Mouse (Mus musculus): Measurements from ENCODE around the gene Ctla2a.
"Not testable (repeated sequence)": the region's sequence is repeated elsewhere in the genome, so short reads cannot be mapped to it uniquely, and the experiment has no call there.

Ctla2a gene

GRCm38 (mm10) chr13:60936500-60936901 lies at the start of gene Ctla2a, which contains the start of gene Gm49391:
Ctla2a (minus strand) TSS chr13:60936625.
Gm49391 (minus strand) TSS chr13:60936571.
- DNase-seq (ENCODE audit: low spot score), result no peak

GRCm38 (mm10) chr13:60972319-60972718 lies 35.9 kb upstream of the Ctla2a start:
- not testable (repeated sequence) for DNase-seq (ENCODE audit: low spot score)

- not testable (repeated sequence) for DNase-seq (ENCODE audit: low spot score)
Observed at GRCm38 (mm10) chr13:60963985-60964384, 27.6 kb upstream of the Ctla2a start.

- no peak for DNase-seq (ENCODE audit: low spot score)
Observed at GRCm38 (mm10) chr13:60961706-60962105, 25.3 kb upstream of the Ctla2a start.

- not testable (repeated sequence) for DNase-seq (ENCODE audit: low spot score)
Observed at GRCm38 (mm10) chr13:60941884-60942283, 5.5 kb upstream of the Ctla2a start, which contains the start of gene Tpbpa. Tpbpa (minus strand) TSS chr13:60941984.

GRCm38 (mm10) chr13:60935490-60935889 lies 935 bp downstream of the Ctla2a start, which contains the start of gene Gm49393:
Gm49393 (minus strand) TSS chr13:60935590.
- DNase-seq (ENCODE audit: low spot score), result not testable (repeated sequence)

- not testable (repeated sequence) for DNase-seq (ENCODE audit: low spot score)
Observed at GRCm38 (mm10) chr13:60904780-60905179, 31.6 kb downstream of the Ctla2a start, which contains the start of gene Tpbpb. Tpbpb (minus strand) TSS chr13:60904880.

- DNase-seq (ENCODE audit: low spot score), result peak; percentile 6
Observed at GRCm38 (mm10) chr13:60897328-60897727, 39.1 kb downstream of the Ctla2a start, which contains the start of gene Ctla2b. Ctla2b (minus strand) TSS chr13:60897447.

GRCm38 (mm10) chr13:60896794-60897193 lies 39.6 kb downstream of the Ctla2a start, which contains the start of gene Gm49392:
Gm49392 (minus strand) TSS chr13:60896894.
- DNase-seq (ENCODE audit: low spot score), result not testable (repeated sequence)

- no peak for DNase-seq (ENCODE audit: low spot score)
Observed at GRCm38 (mm10) chr13:60895406-60896160, 40.8 kb downstream of the Ctla2a start.

- DNase-seq (ENCODE audit: low spot score), result no peak
Observed at GRCm38 (mm10) chr13:60892301-60892700, 44.1 kb downstream of the Ctla2a start.

All from c-Kit-positive CD71-positive TER-119-positive erythroid progenitor cells, embryonic 14.5 days (primary cell).